Mouse (Mus musculus) ES-Bruce4 (cell line): ENCODE results near the gene Clpsl2.

Source experiments
- CTCF ChIP-seq: IDR thresholded peaks from one replicate; pipeline ENCODE4 v1.8.1; 2011; ENCODE audit warnings: low read depth, low read length
- EP300 ChIP-seq: IDR thresholded peaks from 2 replicates; pipeline ENCODE4 v1.6.1; 2011; ENCODE audit warnings: low read depth, low read length; ENCODE audit not compliant: insufficient read depth
- POLR2A ChIP-seq: IDR thresholded peaks from one replicate; pipeline ENCODE4 v1.8.1; 2011; ENCODE audit warnings: low read length; ENCODE audit not compliant: insufficient read depth

- TF ChIP-seq POLR2A: no peak
- TF ChIP-seq EP300: no peak
- peak; percentile 90 for TF ChIP-seq CTCF
Observed at GRCm38 (mm10) chr17:28592998-28593397, 43.8 kb downstream of the Clpsl2 start.
